Mouse (Mus musculus): ENCODE results near the gene Pate2. TPM values are rescaled to one million over a fixed set of nuclear protein-coding genes. Genes with fewer than 3 reads are reported as not detected.
"Not testable (repeated sequence)": the region's sequence is repeated elsewhere in the genome, so short reads cannot be mapped to it uniquely, and the experiment has no call there.

Pate2 gene
- total RNA-seq, 2 experiments from 2014 or later = 0.95 to 1.1 TPM

DNA sequence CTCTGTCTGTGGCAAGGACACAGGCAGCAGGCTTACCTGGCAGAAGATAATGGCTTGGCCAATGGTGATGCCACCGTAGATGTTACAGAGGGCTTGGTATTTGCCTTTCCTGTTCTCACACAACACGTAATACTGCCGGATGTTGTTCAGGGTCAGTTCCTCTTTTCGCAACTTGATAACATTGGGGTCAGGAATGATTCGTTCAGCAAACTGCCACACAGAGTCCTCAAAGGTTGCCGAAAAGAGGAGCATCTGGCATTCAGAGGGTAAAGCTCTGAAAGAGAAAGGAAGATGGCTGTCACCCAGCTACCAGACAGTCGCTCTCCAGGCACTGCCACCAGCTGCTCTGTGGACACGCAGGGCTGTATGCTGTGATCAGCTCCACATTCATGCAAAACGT, 23.3 kb upstream of the Pate2 start:
- intact Hi-C loops (cut with DNase I) = no loop called here
- DNase-seq (ENCODE audit: low spot score in 2 of 2) = no peak

DNA sequence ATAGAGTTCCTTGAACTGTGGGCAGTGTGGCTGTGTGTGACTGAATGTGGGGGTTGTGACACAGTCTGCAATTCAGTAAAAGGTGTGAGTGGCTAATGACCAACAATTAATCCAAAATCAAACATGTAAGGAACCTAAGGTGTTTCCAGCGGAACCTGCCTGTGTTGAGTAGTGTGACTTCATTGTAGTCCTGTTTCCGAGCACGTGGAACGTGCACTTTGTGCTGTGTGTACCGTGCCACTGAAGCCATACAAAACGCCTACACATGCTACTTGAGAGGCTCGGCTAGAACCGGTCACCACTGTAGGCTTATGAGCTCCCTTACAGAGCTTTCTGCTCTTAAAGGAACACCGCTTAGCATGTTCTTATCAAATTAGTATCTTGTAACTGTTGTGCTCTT, 21.6 kb upstream of the Pate2 start:
- no peak for DNase-seq (ENCODE audit: low spot score in 2 of 2)
- intact Hi-C loops (cut with DNase I) = no loop called here

DNA sequence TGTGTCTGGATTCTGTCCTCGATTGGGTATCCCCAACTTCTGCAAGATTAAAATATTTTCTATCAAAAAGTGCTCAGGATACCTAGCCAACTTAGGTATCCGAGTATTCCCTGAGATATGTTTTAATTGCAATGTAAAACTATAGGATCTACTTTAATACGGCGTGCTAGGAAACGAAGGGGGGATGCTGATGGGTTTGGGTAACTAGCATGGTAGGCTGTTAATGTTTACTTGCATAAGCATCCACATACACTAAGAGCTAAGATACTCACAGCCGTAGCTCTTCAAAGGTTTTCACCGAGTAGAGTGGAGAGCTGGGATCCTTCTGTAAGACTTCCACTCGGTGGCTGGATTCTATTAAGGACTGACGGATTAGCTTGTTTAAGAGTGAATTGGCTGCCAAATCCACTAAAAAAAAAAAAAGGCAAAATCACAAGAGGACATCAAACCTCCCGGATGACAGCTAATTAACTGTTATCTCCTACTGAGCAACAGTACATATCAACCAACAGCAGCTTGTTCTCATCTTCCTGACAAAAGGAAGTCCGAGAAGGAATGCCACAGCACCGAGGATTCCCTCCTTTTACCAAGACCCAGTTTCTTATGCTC, 13.5 kb upstream of the Pate2 start:
- DNase-seq (ENCODE audit: low spot score in 2 of 2) = peak in 1 of 2 experiments; percentile 1
- intact Hi-C loops (cut with DNase I) = no loop called here

DNA sequence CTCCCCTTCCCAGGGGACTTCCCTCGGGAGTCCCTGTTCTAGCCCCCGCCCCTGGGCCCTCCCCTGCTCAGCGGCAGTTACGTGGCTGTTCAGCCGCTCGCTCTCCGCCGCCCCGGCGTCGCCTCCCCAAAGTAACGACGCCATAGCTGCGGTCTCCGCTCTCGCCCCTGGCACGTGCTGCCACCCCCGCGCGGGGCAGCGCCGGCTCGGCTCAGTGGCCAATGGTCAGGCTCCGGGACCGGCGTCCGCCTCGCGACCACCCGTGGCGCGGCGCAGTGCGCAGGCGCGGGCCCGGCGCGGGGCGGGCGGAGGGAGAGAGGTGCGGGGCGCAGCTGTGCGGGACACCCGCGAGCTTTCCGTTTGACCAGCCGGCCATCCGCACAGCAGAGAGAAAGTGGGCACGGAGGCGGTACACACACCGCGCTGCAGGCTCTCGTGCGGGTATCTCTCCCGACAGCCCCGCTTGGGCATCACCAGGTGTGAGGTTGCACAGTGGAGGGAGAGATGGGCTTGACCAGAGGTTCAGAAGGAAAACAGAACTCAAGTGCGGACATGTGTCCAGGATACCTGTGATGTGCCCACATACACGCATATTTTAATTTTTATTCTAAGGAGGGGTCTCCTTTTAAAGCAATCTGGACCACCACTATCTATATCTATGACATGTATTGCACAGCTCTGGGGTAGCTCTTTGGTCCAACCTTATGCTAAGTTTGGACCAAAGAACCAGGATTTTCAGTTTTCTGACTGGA, 11.7 kb upstream of the Pate2 start, which contains the start of the genes Ddx25 and Pus3:
Gene Ddx25, minus strand, starts transcription at position 272 of the 752 bp plus-strand sequence.
Gene Pus3, plus strand, starts transcription at position 339 of the 752 bp plus-strand sequence.
- intact Hi-C loops (cut with DNase I) = no loop called here
- DNase-seq (ENCODE audit: low spot score in 2 of 2) = peak; percentile 77 to 87

DNA sequence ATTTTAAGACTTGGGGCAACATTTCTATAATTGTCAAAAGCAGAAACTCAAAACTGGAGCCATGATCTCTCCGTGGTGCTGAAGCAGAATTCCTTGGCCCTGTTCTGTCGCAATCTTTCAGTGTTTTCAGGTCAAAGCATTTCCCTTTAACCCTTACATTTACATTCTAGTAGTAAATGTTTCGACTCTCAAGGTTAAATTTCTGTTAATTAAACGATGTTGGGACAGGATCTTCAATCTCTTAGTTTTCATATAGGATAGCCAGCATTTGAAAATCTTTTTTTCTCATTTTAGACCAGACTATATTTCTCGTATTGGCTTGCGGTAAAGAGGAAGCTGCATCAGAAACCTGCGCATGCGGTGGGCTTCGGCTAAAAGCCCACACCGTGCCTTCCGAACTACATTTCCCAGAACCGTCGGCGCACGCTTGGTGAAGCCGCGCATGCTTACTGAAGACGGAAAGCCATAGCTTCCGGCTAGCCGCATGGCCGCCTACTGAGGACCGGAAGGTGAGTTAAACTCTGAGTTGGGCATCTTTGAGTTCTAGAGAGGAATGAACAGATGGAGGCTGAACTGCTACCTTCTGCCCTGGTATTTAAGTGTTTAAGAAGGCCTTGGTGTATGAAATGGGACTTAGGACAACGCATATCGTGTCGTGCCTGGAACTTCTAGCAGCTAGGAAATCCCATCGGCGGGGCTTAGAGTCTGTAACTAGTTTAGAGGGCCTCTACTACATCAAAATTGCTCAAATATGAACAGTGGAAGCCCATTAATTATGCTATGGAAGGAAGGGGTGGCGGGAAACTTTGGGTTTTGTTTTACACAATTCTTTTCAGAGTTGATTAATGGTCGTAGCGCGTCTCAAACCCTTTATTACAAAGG, 10.8 kb upstream of the Pate2 start:
- DNase-seq (ENCODE audit: low spot score in 2 of 2) = peak; percentile 84 to 86
- intact Hi-C loops (cut with DNase I) = no loop called here

DNA sequence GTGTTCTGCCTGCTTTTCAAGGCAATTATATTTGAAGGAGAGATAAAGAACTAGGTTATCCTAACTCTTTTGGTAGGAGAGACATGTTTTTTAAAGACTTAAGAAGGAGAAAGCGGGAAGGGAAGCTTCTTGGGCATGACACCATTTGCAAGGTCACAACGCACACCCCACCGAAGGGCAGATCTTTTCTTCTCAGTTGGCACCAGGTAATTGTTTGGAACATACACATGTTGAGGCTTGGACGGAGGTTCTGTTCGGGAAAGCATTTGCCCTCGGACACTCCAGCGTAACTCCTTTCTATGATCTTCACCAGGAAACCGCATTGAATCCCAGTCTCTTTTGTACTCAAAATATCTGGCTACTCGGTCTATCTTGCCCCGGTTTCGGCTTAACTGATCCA, 9.0 kb upstream of the Pate2 start:
- no peak for DNase-seq (ENCODE audit: low spot score in 2 of 2)
- intact Hi-C loops (cut with DNase I) = no loop called here

DNA sequence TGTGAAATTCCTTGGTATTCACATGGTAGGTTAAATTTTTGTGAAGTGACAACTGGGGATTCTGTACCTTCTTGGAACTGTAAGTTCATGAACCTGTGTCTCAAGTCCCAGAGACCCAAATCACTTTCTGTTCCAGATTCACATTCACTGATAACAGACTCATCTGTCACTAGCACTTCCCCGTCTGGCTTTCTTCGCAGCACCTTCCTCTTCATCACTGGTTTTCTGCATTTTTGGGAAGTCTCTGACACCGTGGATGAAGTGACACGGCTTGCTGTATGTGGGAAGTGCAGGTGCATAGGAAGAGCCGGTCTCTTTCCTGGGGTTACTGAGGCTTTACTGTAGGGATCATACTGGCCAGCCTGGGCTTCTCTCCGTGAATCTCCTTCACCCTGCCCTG, 8.5 kb upstream of the Pate2 start:
- DNase-seq (ENCODE audit: low spot score in 2 of 2) = no peak

DNA sequence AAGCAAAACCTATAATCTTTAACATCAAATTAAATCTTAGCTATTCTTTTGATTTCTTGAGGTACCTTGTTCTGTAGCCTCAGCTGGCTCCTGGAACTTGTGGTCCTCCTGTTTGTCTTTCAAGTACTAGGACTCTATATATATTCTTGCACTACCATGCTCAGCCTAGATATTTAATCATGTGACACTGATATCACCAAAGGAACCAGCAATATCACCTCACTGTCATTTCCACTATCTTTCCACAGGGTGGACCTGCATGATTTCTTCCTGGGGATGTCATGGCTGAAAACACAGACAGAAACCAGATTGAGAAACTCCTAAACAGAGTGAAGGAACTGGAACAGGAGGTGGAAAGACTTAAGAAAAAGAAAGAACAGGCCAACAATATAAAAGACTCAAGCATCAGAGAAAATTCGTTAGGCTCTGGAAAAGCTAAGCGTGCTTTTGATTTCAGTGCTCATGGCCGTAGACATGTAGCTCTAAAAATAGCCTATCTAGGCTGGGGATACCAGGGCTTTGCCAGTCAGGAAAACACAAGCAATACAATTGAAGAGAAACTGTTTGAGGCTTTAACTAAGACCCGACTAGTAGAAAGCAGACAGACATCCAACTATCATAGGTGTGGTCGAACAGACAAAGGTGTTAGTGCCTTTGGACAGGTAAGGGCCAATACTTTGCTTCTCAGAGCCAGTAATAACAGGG, 5.4 kb upstream of the Pate2 start:
- DNase-seq (ENCODE audit: low spot score in 2 of 2) = no peak
- intact Hi-C loops (cut with DNase I) = no loop called here

More for the DNA sequence above, 8.5 kb upstream of the Pate2 start:
- intact Hi-C loops (cut with DNase I) = no loop called here

DNA sequence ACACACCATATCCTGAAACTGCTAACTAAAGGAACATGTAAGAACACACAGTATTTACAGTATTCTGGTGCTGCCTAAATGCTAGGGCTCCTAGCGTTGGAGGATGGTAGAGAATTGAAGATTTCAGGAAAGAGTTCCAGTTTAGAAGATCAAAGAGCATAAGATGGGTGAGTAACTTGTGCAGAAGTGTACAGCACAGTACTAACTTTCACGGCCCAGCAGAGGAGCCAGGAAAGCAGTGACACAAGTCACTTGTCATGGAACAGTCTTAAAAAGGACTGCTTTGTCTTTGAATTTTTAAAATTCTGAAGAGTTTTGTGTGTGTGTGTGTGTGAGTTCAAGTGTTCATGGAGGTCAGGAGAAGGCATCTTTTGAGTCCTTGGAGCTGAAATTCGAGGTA, 2.1 kb upstream of the Pate2 start:
- no peak for DNase-seq (ENCODE audit: low spot score in 2 of 2)
- intact Hi-C loops (cut with DNase I) = no loop called here

DNA sequence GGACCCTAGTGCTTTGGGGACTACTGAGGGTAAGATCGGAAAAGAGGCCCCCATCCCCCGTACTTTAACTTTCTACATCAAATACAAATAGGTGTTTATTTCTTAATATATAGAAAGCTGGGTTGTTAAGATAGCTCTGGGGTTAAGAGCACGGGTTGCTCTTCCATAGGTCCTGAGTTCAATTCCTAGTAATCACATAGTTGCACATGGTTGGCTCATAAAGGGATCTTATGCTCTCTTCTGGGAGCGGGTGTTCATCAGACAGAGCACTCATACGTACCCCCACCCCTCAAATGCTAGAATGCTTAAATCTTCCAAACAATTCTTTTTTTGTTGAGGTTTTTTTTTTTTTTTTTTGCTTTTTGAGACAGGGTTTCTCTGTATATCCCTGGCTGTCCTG, 579 bp downstream of the Pate2 start:
- no peak for DNase-seq (ENCODE audit: low spot score in 2 of 2)

DNA sequence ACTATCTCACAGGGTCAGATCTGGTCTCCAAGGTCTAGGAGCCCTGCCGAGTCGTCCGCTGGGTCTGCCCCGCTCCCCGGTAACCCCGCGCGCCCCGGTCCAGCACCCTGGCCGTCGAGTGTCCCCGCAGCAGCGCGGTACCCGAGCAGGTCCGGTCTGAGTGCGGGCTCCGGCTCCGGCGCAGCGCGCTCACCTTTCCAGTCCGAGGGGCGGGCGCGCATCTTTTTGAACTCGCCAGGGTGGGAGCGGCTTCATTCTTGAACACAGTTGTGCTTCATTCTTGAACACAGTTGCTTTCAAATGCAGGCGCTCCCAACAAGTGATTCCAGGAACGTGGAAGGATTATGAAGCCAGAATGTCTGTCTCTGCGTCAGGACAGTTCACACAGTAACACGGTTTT, 4.3 kb downstream of the Pate2 start:
- intact Hi-C loops (cut with DNase I) = no loop called here
- DNase-seq (ENCODE audit: low spot score in 2 of 2) = no peak

More for the DNA sequence above, 579 bp downstream of the Pate2 start:
- intact Hi-C loops (cut with DNase I) = no loop called here

DNA sequence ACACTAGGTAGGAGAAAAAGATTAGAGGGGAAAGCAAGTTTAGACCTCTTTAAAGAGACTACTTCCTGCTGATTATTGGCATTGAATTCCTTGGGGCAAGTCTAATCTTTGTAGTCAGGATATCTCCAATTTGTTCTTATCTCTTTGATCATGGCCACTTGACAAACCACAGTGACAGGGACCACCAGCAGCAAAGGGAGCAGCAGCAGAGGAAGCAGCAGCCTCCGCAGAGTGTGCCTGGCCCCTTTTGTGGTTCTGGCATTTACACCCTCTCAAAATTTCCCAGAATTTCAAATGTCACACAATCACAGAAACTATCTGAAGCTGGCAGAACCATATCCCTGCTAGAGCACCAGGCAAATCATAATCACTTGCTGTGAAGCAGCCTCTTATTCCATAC, 17.6 kb downstream of the Pate2 start:
- intact Hi-C loops (cut with DNase I) = no loop called here
- no peak for DNase-seq (ENCODE audit: low spot score in 2 of 2)

DNA sequence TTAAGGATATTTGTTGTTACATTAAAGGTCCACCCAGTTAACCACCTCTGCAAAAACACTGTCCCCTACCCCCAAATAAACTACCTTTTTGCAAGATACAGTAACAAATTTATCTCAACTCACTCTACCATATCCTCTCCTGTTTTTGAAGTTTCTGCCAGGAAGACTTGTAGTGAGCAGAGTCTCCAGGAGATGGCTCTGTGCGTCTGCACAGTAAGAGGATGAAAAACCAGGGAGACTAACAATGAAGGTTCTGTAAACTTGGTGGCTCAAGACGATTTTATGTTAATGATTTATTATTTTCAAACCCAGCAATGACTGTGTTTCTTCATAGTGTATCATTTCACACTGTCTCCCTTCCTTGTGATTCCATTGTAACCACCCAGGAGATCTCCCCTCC, 22.8 kb downstream of the Pate2 start:
- intact Hi-C loops (cut with DNase I) = loop anchor here (2.0 to 5.0 kb wide), 2 partner anchors 114 to 1094 kb away; no protein-coding TSS in a partner anchor
- peak; percentile 13 to 21 for DNase-seq (ENCODE audit: low spot score in 2 of 2)

DNA sequence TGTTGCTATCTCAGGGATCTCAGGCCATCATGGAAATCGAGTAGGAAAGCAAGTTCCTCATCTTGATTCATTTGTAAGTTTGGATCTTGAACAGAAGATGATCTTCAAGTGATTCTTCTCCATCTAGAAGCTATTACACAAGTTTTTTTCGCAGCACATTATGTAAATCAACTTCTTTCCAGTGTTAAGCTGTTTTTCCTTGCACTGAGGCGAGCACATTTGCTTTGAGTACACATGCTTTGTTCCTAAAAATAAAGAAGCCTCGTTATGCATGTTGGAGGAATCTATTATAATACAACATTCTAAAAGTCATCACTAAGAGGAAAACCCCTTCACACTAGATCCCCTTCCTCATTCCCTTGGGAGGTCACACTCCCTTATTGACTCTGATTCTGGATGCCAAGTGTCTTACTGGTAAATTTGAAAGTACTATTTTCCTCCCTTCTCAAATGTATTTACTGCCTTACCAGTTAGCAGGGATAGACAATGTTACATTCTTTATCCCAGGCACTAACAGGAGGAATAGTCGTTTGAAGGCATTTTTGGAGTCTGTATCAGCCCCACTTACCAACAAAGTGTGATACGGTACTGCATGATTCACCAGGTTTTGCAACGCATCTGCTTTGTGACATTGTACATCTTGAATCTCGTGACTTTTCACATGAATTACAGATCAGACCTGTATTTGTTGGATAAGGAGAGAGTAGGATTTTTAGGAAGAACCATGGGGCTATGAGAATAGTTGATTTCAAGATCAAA, 37.7 kb downstream of the Pate2 start:
- DNase-seq (ENCODE audit: low spot score in 2 of 2) = no peak
- intact Hi-C loops (cut with DNase I) = no loop called here

DNA sequence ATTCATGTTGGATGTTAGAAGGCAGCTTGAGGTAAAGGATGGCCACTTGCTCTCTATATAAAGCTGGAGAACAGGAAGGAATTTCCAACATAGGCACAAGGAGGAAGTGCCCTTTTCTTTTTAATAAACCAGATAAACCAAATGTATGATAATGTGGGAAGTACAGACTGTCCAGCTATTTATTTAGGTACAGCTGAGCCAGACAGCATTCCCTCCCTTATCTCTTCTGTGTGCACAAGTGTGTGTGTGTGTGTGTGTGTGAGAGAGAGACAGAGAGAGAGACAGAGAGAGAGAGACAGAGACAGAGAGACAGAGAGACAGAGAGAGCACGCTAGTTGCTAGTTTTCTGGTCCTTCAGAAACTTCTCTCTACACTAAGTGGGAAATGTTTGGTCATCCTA, 41.8 kb downstream of the Pate2 start, which contains the start of gene Pate4:
Gene Pate4, minus strand, starts transcription at position 101 of the 400 bp plus-strand sequence.
- intact Hi-C loops (cut with DNase I) = no loop called here

DNA sequence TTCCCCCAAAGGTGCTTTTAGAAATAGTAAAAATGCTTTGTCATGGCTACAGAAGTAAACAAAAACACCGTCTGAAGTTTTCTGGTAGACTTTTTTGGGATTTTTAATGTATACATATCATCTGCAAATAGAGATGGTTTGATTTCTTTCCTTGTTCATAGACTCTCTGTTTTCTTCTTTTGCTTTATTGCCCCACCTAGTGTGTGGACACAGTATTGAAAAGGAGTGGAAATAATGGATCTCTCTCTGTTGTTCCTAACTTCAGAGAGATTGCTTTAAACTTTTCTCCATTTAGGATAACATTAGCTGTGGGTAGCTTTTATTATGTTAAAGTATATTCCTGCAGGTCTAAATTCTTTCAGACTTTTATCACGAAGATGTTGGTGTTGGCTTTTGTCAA, 43.9 kb downstream of the Pate2 start:
- intact Hi-C loops (cut with DNase I) = no loop called here
- DNase-seq (ENCODE audit: low spot score in 2 of 2) = no peak

More for the DNA sequence above, 41.8 kb downstream of the Pate2 start, which contains the start of gene Pate4:
- no peak for DNase-seq (ENCODE audit: low spot score in 2 of 2)

DNA sequence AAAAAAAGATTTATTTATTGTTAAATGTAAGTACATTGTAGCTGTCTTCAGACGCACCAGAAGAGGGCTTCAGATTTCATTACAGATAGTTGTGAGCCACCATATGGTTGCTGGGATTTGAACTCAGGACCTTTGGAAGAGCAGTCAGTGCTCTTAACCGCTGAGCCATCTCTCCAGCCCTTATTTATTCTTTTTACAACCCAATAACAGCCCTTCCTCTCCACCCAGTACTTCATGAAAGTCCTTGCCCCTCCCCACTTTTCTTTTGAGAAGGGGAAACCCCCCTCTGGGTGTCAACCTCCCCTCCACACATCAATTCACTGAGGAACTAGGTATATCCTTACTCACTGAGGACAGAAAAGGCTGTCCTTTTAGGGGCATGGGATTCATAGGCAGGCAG, 46.7 kb downstream of the Pate2 start:
- DNase-seq (ENCODE audit: low spot score in 2 of 2); intact Hi-C loops (cut with DNase I): not testable (repeated sequence)

DNA sequence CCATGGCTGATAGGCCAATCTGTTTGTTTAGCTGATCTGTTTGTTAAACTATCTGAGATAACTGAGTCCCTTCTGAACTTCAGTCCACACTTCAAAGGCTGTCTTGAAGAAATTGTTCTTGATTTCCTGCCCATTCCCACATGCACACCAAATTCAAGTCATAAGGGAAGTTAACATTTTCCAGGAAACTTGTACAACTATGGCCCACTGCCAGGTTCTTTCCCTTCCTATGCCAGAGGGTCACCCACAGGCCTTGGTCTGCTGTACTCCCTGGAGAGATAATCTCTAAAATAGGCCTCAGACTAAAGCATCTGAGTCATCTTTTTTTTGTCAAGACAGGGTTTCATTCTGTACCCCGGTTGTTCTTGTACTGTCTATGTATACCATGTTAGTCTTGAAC, 62.9 kb downstream of the Pate2 start:
- DNase-seq (ENCODE audit: low spot score in 2 of 2) = no peak
- intact Hi-C loops (cut with DNase I) = no loop called here

DNA sequence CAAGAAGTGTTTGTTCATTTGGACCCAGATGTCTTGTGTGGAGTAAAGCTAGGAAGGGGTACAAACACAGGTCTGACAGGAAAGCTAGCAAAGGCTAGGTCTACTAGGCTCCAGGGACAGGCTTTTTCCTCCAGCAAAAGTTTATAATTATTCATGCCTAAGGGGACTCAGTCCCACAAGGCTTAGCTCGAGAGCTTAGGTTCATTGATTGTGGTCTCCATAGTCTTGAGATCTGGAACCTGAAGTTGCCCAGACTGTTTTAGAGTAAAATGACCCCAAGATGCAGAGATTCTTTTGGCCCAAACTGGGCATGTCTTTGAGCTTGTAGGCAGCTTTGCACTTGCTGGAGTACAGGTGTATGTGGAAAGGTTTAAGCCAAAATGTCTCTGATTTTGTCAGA, 78.0 kb downstream of the Pate2 start, which contains the start of gene Pate3:
Gene Pate3, minus strand, starts transcription at position 101 of the 400 bp plus-strand sequence.
- intact Hi-C loops (cut with DNase I) = no loop called here
- DNase-seq (ENCODE audit: low spot score in 2 of 2) = no peak

Measured in left cerebral cortex, postnatal 36 days (tissue).